Mouse (Mus musculus) gastrocnemius, postnatal 10 days (tissue): ENCODE measurements around the gene Tmem79. TPM values are rescaled to one million over a fixed set of nuclear protein-coding genes. Genes with fewer than 3 reads are reported as not detected.
"Not testable (repeated sequence)": the region's sequence is repeated elsewhere in the genome, so short reads cannot be mapped to it uniquely, and the experiment has no call there.

ENCODE experiments used
- DNase-seq: peaks from one replicate; pipeline ENCODE4 v3.0.0; 2021; ENCODE audit warnings: mixed read lengths
- long read RNA-seq, 2 experiments: library from polyadenylated mRNA; stranded (forward); transcript quantifications; one replicate each; pipeline ENCODE4 v2.0.0; 2021
- total RNA-seq, 2 experiments: library from RNA; stranded (reverse); gene quantifications; 2 replicates each; pipeline ENCODE4 v1.2.3; 2021

Tmem79 gene
- 1 to 10 TPM; 1.1 to 1.2 TPM for total RNA-seq
- long read RNA-seq, experiment 1, partial matches to known transcripts = 0 of 6 reads
- long read RNA-seq, experiment 1, other reads (novel, unspliced or antisense) = 6 of 6 reads
- long read RNA-seq, experiment 2, partial matches to known transcripts = 0 of 12 reads
- long read RNA-seq, experiment 2, other reads (novel, unspliced or antisense) = 12 of 12 reads

DNA sequence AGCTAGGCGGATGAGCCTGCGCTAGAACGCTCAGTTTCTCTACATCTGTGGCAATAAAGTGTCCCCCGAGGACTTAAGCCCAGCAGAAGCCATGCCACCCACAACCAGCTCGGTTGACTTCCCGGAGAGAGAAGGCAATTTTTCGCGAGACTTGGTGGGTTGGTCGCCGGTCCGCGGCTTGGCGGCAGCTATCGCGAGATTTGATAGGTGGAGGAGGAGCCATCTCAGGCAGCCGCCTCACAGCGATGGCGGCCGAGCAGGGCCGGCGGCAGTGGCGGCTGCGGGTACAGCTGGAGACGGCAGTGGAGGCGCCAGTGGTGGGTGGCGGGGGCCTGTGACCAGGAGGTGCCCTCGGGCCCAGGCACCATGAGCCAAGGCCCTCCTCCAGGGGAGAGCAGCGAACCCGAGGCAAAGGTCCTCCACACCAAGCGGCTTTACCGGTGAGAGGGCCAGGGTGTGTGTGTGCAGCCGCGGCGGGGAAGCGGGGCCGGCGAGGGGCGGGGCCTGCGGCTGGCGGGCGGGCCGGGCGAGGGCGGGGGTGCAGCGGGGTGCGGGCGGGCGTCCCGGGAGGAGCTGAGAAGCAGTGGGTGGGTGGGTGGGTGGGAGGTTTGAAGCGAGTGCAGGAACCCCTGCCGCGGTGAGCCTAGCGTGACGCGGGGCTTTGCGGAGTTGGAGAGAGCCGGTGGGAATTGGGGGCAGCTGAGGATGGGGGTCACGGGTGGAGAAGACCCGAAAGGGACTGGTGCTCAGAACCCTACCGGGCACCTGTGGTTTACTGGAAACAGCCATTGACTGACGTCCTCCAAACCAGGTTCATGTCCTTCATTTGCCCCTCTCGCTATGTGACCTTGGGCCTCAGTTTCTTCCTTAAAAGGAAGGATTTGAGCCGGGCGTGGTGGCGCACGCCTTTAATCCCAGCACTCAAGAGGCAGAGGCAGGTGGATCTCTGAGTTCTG lies at the start of gene Tmem79, which contains the start of gene Smg5:
Tmem79 (minus strand) TSS at position 91 of the 956 bp plus-strand sequence.
Smg5 (plus strand) TSS at position 203 of the 956 bp plus-strand sequence.
- peak; percentile 95 for DNase-seq

DNA sequence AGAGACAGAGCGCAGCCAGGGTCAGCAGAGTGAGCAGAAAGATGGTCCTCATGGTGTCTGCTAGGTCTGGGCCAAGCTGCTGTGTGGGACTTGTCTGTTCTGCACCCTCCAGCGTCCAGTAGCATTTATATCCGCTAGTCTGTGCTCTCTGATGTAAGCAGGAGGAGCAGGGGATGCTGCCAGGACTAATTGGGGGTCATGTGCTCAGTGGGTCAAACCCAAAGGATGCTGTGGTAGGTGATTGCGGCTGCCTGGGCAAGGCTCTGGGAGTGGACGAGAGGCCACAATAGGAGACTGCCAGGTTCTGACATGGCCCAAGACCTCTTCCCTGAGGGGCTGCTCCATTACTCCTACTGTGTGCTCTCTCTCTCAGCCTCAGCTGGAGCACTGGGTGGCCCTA lies 48.4 kb upstream of the Tmem79 start, which contains the start of gene Bglap:
Bglap (minus strand) TSS at position 101 of the 400 bp plus-strand sequence.
- no peak for DNase-seq

- DNase-seq = not testable (repeated sequence)
These were observed 46.4 kb upstream of the Tmem79 start for GRCm38 (mm10) chr3:88382383-88382782.

- DNase-seq = not testable (repeated sequence)
These were observed 45.7 kb upstream of the Tmem79 start for GRCm38 (mm10) chr3:88381389-88382315.

DNA sequence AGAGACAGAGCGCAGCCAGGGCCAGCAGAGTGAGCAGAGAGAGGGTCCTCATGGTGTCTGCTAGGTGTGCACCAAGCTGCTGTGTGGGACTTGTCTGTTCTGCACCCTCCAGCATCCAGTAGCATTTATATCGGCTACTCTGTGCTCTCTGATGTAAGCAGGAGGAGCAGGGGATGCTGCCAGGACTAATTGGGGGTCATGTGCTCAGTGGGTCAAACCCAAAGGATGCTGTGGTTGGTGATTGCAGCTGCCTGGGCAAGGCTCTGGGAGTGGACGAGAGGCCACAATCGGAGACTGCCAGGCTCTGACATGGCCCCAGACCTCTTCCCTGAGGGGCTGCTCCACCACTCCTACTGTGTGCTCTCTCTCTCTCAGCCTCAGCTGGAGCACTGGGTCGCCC lies 42.7 kb upstream of the Tmem79 start, which contains the start of gene Bglap2:
Bglap2 (minus strand) TSS at position 101 of the 400 bp plus-strand sequence.
- DNase-seq = not testable (repeated sequence)

GRCm38 (mm10) chr3:88376644-88377043 lies 40.7 kb upstream of the Tmem79 start:
- not testable (repeated sequence) for DNase-seq

DNA sequence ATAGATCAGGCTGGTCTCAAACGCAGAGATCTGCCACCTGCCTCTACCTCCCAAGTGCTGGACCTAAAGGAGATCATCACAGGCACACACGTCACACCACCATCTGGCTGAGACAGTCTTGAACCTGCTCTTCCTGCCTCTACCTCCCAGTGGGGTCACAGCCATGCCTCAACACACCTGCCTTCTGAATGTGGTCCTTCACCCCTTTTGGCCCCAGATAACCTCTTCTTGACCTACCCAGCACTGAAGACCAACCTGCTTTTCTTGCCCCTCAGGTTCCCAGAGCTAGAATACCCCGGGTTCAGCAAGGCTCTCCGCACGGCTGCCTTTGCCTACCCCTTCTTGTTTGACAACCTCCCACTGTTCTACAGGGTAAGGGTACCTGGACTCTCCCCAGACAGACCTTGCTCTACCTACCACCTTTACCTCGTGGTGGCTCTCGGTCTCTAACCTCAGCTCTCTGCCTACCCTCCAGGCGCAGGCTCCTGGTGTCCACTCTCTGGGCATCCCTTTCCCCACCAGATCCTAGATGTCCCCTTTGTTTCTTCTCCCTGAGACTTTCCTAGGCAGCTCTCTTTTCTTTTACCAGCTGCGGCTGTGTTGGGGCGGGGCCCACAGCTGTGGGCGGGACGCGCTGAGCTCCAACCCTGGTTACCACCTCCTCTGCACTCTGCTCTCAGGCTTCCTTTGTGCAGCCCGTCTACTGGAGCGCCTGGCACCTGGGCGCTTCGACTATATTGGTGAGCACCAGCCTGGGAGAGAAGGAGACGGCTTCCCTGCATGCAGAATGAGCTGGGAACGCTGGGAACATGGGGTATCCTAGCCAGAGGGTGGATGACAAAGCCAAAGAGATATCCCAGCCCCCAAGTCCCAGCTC lies 40.0 kb upstream of the Tmem79 start:
- DNase-seq = not testable (repeated sequence)

- not testable (repeated sequence) for DNase-seq
These were observed 36.7 kb upstream of the Tmem79 start, which contains the start of gene Bglap3 for GRCm38 (mm10) chr3:88372643-88373042. TSS of gene Bglap3 (minus strand) at chr3:88372743.

DNA sequence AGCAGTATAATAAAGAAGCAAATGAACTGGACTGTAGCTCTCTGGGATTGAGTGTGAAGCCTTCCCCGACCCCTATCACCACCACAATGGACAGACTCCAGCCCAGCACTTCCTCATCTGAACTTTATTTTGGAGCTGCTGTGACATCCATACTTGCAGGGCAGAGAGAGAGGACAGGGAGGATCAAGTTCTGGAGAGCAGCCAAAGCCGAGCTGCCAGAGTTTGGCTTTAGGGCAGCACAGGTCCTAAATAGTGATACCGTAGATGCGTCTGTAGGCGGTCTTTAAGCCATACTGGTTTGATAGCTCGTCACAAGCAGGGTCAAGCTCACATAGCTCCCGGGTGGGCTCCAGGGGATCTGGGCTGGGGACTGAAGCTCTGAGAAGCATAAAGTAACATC lies 32.6 kb upstream of the Tmem79 start:
- peak; percentile 47 for DNase-seq

GRCm38 (mm10) chr3:88367517-88367916 lies 31.6 kb upstream of the Tmem79 start:
- not testable (repeated sequence) for DNase-seq

DNA sequence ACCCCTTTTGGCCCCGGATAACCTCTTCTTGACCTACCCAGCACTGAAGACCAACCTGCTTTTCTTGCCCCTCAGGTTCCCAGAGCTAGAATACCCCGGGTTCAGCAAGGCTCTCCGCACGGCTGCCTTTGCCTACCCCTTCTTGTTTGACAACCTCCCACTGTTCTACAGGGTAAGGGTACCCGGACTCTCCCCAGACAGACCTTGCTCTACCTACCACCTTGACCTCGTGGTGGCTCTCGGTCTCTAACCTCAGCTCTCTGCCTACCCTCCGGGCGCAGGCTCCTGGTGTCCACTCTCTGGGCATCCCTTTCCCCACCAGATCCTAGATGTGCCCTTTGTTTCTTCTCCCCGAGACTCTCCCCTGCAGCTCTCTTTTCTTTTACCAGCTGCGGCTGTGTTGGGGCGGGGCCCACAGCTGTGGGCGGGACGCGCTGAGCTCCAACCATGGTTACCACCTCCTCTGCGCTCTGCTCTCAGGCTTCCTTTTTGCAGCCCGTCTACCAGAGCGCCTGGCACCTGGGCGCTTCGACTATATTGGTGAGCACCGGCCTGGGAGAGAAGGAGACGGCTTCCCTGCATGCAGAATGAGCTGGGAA lies 31.0 kb upstream of the Tmem79 start:
- DNase-seq = peak; percentile 40

GRCm38 (mm10) chr3:88365705-88366361 lies 29.9 kb upstream of the Tmem79 start:
- no peak for DNase-seq

GRCm38 (mm10) chr3:88364337-88364736 lies 28.4 kb upstream of the Tmem79 start, which contains the start of gene Paqr6:
TSS of gene Paqr6 (plus strand) at chr3:88364584.
- DNase-seq = peak; percentile 72

DNA sequence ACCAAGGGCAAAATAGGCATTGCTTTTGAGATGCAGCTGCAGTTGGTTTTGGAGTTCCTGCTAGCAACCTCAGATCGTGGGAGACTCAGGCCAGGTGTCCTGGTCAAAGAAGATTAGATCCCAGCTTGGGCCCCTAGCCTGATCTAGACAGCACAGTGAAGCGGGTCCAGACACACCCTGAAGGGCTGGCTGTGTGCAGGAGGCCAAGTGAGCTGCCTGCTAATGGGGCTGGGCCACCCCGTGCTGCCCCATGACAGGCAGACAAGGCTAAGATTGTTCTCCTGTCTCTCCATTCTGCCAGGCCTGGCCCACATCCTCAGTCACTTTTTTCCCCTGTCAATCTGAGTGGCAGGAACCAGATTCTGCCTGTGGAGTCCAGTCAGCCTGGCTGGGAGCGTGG lies 27.8 kb upstream of the Tmem79 start:
- no peak for DNase-seq

DNA sequence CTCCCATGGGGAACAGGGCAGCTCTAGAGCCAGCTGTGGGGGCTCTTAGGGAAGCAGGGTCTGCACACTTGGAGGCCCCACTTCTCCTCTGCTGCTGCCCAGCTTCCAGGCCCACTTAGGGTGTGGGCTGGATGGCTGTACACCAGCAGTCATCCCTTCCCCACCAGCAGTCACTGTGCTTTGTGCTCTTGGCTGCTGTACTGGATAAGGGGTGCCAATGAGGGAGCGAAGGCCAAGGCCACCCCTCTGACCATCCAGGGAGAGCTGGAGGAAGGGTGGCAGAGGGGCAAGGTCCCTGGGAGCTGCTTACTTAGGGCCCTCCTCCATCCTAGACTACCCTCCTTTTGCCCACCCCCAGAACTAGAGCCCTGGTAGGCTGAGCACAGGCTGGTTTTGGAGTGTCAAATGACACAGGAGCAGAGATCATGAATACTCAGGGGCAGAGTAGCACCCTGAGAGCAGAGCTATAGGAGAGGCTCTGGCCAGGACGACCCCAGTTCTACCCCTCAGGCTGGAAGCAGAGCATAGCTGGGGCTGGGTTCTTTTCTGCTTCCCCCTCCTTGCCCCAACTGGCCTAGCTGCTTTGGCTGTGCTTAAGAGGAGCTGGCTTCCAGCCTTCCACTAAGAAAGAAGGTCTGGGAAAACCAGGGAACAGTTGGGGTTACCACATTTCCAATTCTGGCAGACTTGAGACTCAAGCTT lies 25.8 kb upstream of the Tmem79 start:
- no peak for DNase-seq

DNA sequence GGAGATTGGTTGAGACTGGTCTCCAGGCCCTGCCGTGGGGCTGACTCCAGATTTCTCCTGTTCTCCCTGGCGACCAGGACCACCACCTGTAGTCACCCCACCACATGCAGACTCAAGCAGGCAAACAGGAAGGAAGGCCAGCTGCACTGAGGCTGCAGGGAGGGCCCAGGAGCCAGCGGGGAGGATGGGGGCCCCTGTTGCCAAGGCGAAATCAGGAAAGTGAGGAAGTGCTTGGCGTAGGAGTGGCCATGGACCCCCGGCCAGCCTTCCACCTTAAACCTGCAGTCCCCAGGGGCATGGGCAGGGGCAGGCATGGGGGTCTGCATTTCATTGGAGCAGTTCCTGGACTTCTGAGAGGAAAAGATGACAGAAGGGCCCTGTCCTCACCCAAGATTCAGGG lies 25.1 kb upstream of the Tmem79 start:
- no peak for DNase-seq

DNA sequence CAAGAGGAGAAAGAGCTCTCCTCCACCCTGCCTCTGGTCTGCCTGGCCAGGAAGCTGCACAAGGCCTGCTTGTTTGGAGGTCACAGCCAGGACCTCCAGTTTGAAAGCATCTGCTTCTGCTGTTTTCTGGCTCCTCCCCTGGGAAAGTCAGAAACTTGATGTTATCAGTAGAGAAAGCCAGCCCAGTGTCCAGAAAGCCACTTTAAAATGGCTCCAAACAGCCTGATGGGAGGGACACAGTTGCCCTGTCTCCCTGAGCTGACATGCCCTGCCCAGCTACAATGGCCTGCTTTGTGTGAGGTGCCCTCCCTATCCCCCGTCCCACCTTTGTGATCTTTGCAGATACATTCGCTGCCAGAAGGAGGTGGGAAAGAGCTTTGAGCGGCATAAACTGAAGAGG lies 24.0 kb upstream of the Tmem79 start:
- no peak for DNase-seq

DNA sequence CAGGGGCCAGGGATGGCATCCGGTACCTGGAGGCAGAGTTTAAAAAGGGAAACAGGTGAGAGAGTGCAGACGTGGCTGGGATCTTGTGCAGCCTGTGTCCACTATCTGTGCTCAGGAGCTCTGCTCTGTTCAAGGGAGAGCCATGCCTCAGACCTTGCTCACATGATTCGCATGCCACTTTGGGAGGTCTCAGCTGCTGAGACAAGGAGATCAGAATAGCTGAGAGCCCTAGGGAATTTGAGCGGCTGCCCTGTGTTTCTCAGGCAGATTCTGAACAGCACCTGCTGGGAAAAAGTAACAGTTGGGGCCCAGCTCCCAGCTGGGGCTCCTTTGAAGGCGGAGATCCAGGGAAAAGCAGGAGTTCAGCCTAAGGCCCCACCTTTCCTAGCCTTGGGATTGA lies 23.6 kb upstream of the Tmem79 start:
- DNase-seq = no peak
